Mouse (Mus musculus) C2C12 (cell line): ENCODE measurements around the gene Myl7.

Experiments
- CTCF ChIP-seq: IDR thresholded peaks from one replicate; pipeline ENCODE4 v1.5.1; 2011; ENCODE audit not compliant: control insufficient read depth, insufficient read depth, insufficient read length
- FOSL1 ChIP-seq: IDR thresholded peaks from one replicate; pipeline ENCODE4 v1.8.0; 2011; ENCODE audit warnings: mild to moderate bottlenecking, low read length; ENCODE audit not compliant: poor library complexity, insufficient read depth, severe bottlenecking
- MYOD1 ChIP-seq: IDR thresholded peaks from one replicate; pipeline ENCODE4 v1.6.1; 2011; ENCODE audit warnings: low read depth; ENCODE audit not compliant: control insufficient read depth, insufficient read length
- MYOG ChIP-seq: IDR thresholded peaks from one replicate; pipeline ENCODE4 v1.6.1; 2011; ENCODE audit not compliant: control insufficient read depth, insufficient read length; ENCODE audit errors: extremely low read depth

- TF ChIP-seq CTCF (no peak), MYOD1 (no peak), FOSL1 (no peak), MYOG (no peak)
Observed at GRCm38 (mm10) chr11:5897839-5898238, 743 bp downstream of the Myl7 start.
